Mouse (Mus musculus): ENCODE results near the gene Myrip. TPM values are rescaled to one million over a fixed set of nuclear protein-coding genes. Genes with fewer than 3 reads are reported as not detected.
A peak's percentile ranks its signal among the peaks of the same experiment; 100 is the strongest.
"Not testable (repeated sequence)": the region's sequence is repeated elsewhere in the genome, so short reads cannot be mapped to it uniquely, and the experiment has no call there.

Myrip gene
- 10 to 100 TPM; 82.1 to 89.5 TPM for total RNA-seq (2021)

DNA sequence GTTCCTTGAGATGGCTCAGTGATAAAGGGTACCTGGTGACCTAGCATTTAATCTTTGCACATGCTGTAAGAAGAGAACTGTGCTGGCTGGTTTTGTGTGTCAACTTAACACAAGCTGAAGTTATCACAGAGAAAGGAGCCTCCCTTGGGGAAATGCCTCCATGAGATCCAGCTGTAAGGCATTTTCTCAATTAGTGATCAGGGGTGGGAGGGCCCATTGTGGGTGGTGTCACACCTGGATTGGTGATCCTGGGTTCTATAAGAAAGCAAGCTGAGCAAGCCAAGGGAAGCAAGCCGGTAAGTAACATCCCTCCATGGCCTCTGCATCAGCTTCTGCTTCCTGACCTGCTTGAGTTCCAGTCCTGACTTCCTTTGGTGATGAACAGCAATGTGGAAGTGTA lies at the start of gene Myrip:
Myrip (plus strand) TSS at position 301 of the 400 bp plus-strand sequence.
- intact Hi-C loops (cut with DNase I) = loop anchor here (5.0 kb wide), 2 partner anchors 61 to 109 kb away; no protein-coding TSS in a partner anchor

GRCm38 (mm10) chr9:120259805-120260204 lies 41.5 kb upstream of the Myrip start:
- intact Hi-C loops (cut with DNase I) = no loop called here
- peak; percentile 17 to 26 for DNase-seq (ENCODE audit: low spot score in 2 of 2)

More for the DNA sequence above, at the start of gene Myrip:
- not testable (repeated sequence) for DNase-seq (ENCODE audit: low spot score in 2 of 2)

- intact Hi-C loops (cut with DNase I) = no loop called here
These were observed 37.3 kb upstream of the Myrip start for GRCm38 (mm10) chr9:120263994-120264393.

GRCm38 (mm10) chr9:120273083-120273482 lies 28.2 kb upstream of the Myrip start:
- intact Hi-C loops (cut with DNase I) = no loop called here
- DNase-seq (ENCODE audit: low spot score in 2 of 2) = no peak

More at GRCm38 (mm10) chr9:120263994-120264393, 37.3 kb upstream of the Myrip start:
- DNase-seq (ENCODE audit: low spot score in 2 of 2) = peak; percentile 51 to 59

DNA sequence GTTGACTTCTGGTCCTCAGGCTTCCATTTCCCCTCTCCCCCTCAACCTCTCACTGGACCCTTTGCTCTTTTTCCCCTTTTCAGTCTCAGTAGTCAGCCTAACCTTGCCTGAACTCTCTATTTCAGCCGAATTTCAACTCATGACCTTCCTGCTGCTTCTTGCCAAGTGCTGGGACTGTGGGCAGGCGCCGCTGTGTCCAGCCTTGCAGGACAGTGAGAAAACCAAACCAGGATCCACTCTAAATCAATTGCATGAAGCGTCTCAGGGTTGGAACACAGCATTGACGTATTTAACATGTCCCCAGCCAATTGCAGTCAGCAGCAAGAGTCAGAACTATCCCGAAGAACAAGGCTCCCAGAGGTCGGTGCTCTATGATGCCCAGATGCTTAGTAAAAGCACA lies 26.1 kb upstream of the Myrip start:
- no peak for DNase-seq (ENCODE audit: low spot score in 2 of 2)
- intact Hi-C loops (cut with DNase I) = no loop called here

DNA sequence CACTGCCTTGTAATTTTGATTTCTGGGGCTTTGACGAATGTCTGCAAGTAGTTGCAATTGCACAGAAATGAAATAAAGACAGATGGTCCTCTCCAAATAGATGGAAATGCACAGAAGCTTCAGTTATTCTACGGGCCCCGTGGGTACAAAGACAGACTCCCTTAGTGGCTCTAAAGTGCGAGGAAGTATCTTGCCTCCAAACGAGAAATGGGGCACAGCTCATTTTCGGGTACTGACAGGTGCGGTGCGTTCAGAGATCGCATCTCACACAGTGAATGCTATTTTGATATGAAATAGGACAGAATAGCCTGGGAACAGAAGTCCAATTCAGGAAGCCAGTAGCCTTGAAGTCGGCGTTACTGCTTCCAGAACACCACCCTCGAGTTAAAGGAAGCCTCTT lies 20.2 kb upstream of the Myrip start:
- intact Hi-C loops (cut with DNase I) = loop anchor here (2.0 kb wide), 1 partner anchor 54 kb away; no protein-coding TSS in a partner anchor
- peak; percentile 69 to 74 for DNase-seq (ENCODE audit: low spot score in 2 of 2)

- intact Hi-C loops (cut with DNase I) = no loop called here
- no peak for DNase-seq (ENCODE audit: low spot score in 2 of 2)
These were observed 18.8 kb upstream of the Myrip start for GRCm38 (mm10) chr9:120282461-120283047.

GRCm38 (mm10) chr9:120283556-120283955 lies 17.8 kb upstream of the Myrip start:
- intact Hi-C loops (cut with DNase I) = no loop called here
- peak; percentile 54 to 72 for DNase-seq (ENCODE audit: low spot score in 2 of 2)

DNA sequence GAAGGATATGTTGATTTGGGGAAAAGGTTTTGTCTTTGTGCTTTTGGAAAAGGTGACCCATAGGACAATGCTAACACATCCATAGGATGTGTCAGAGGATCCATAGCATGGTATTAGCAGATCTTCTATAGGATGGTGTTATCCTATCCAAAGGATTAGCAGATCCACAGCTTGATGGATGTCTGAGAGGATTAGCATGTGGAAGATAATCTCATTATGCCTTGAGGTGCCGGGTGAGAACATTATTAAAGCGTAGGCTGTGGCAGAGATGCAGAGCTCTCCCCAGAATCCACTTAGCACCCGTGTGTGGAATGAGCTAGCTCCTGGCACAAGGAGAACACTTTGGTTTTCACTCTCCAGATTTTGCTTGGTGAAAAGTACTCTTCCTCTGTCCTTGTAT lies 13.3 kb upstream of the Myrip start:
- intact Hi-C loops (cut with DNase I) = no loop called here
- DNase-seq (ENCODE audit: low spot score in 2 of 2) = no peak

DNA sequence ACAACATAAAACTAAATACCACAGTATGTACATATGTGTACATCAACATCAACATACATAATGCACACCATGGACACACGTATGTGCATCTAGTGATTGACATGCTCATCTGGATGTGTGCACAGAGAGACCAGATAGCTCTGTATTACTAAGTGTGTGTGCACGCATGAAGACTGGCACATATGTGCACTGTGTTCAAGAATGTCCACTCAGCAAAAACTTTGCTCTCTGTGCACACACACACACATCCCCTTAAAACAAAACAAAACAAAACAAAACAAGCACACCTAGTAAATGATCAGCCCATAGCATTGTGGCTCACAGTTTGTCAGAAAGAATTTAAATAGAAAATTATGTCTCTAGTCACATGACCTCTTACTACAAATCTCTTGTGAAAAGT lies 10.9 kb upstream of the Myrip start:
- DNase-seq (ENCODE audit: low spot score in 2 of 2) = no peak
- intact Hi-C loops (cut with DNase I) = no loop called here

GRCm38 (mm10) chr9:120292488-120292887 lies 8.8 kb upstream of the Myrip start:
- intact Hi-C loops (cut with DNase I) = no loop called here
- no peak for DNase-seq (ENCODE audit: low spot score in 2 of 2)

- no peak for DNase-seq (ENCODE audit: low spot score in 2 of 2)
- intact Hi-C loops (cut with DNase I) = no loop called here
These were observed 5.8 kb upstream of the Myrip start for GRCm38 (mm10) chr9:120295527-120295926.

GRCm38 (mm10) chr9:120296938-120297337 lies 4.4 kb upstream of the Myrip start:
- intact Hi-C loops (cut with DNase I) = no loop called here
- DNase-seq (ENCODE audit: low spot score in 2 of 2) = no peak

DNA sequence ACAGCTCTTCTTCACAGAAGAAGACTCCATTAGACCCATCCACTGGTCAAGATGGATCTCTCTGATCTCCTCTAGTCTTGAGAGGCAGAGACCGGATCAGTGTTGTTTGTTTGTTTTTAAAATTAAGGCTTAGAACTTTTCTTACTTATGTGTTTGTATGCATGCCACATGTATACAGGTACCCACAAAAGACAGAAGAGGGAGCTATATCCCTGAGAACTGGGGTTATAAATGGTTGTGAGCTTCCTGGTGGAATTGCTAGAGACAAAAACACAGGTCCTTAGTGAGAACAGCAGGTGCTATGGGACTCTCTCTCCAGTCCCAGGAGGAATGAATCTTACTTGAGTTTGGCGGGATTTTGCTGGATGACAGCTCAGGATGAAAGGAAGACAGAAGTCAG lies 1.9 kb upstream of the Myrip start:
- no peak for DNase-seq (ENCODE audit: low spot score in 2 of 2)
- intact Hi-C loops (cut with DNase I) = no loop called here

- intact Hi-C loops (cut with DNase I) = loop anchor here (2.0 to 5.0 kb wide), 3 partner anchors 59 to 111 kb away; no protein-coding TSS in a partner anchor
- DNase-seq (ENCODE audit: low spot score in 2 of 2) = peak in 1 of 2 experiments; percentile 49
These were observed 1.7 kb downstream of the Myrip start for GRCm38 (mm10) chr9:120302980-120303452.

GRCm38 (mm10) chr9:120303453-120304299 lies 2.4 kb downstream of the Myrip start:
- intact Hi-C loops (cut with DNase I) = loop anchor here (2.0 to 5.0 kb wide), 3 partner anchors 59 to 111 kb away; no protein-coding TSS in a partner anchor
- peak; percentile 79 to 91 for DNase-seq (ENCODE audit: low spot score in 2 of 2)

DNA sequence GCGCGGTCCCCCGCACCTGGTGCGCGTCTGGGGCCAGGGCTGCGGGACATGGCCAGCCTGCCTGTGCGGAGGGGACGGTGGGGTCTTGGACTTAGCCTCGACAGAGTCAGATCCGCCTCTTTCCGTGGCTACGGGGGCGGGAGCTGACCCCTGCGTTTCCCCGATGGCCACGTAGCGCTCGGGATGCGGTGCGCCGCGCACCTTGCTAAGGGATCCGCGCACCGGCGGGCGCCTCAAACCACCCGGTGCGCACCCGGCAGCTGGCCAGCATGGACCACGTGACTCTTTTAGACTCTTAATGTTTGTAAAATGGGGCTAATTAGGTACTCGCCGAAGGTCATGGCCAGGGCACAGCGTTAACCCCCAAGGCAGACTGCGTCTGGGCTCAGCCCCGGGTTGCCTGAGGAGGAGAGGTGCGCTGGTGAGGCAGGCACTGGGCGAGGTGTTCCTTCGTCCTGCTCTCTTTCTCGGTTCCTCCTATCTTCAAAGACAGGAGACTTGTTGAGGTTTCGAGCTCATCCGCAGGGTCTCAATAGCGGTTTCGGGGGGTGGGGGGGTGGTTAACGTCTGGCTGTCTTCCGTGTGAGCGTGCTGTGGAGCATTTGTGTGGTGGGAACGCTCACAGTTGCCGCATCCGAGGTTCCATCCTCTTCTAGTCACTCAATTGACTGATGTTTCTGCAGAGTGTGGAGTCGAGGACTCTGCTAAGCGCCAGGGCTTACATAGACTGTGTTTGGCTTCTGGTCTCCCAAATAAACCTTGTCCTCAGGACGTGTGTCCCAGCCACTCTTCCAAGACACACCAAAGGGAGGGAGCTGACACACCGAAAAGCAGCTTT lies 3.2 kb downstream of the Myrip start:
- intact Hi-C loops (cut with DNase I) = loop anchor here (5.0 kb wide), 2 partner anchors 58 to 112 kb away; no protein-coding TSS in a partner anchor

DNA sequence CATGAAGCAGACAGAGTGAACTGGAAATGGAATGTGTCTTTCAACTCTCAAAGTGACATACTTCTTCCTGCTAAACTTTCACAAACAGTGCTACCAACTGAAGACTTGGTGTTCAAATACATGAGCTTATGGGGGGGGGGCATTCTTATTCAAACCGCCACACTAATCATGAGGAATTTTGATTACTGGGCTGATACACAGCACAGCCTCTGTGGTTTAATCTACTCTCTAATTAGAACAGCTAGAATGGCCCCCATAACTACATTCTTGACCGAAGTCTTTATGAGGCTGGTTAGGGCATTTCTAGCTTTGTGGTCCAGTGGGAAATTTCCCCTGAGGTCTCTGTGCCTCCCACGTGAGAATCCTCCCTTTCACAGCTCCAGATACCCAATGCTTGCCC lies 13.9 kb downstream of the Myrip start:
- no peak for DNase-seq (ENCODE audit: low spot score in 2 of 2)
- intact Hi-C loops (cut with DNase I) = no loop called here

More for the DNA sequence above, 3.2 kb downstream of the Myrip start:
- peak; percentile 59 to 60 for DNase-seq (ENCODE audit: low spot score in 2 of 2)

GRCm38 (mm10) chr9:120319099-120319498 lies 17.8 kb downstream of the Myrip start:
- DNase-seq (ENCODE audit: low spot score in 2 of 2) = no peak
- intact Hi-C loops (cut with DNase I) = no loop called here

- intact Hi-C loops (cut with DNase I) = no loop called here
- no peak for DNase-seq (ENCODE audit: low spot score in 2 of 2)
These were observed 19.3 kb downstream of the Myrip start for GRCm38 (mm10) chr9:120320573-120320972.
